Mouse (Mus musculus) forebrain, postnatal 0 days (tissue): ENCODE results near the gene Hemgn. TPM values are rescaled to one million over a fixed set of nuclear protein-coding genes. Genes with fewer than 3 reads are reported as not detected.

Experiments used
- ATAC-seq: fragments of 200-750 bp; cut with Nextera tagmentation; 2 replicates; pipeline ENCODE4 v1.8.0; 2017; ENCODE audit warnings: mild to moderate bottlenecking, moderate library complexity
- DNase-seq: peaks from one replicate; pipeline ENCODE4 v3.0.0-alpha.2; 2015
- H3K27ac ChIP-seq: fragments of 300-500 bp; sonication (generic); 2 replicates; pipeline ENCODE4 v1.5.1; 2014; ENCODE audit warnings: low read depth, mild to moderate bottlenecking, antibody characterized with exemption, low read length, moderate library complexity, mixed read lengths
- H3K27me3 ChIP-seq: fragments of 300-500 bp; sonication (generic); 2 replicates; pipeline ENCODE4 v1.6.1; 2014; ENCODE audit warnings: mild to moderate bottlenecking, low read length, mixed read lengths; ENCODE audit not compliant: insufficient read depth
- H3K36me3 ChIP-seq: fragments of 300-500 bp; sonication (generic); 2 replicates; pipeline ENCODE4 v1.6.1; 2014; ENCODE audit warnings: mild to moderate bottlenecking, moderate library complexity; ENCODE audit not compliant: insufficient read depth
- H3K4me1 ChIP-seq: fragments of 300-500 bp; sonication (generic); 2 replicates; pipeline ENCODE4 v1.6.1; 2014; ENCODE audit warnings: antibody characterized with exemption; ENCODE audit not compliant: insufficient read depth
- H3K4me2 ChIP-seq: fragments of 300-500 bp; sonication (generic); 2 replicates; pipeline ENCODE4 v1.6.1; 2014; ENCODE audit warnings: low read depth, mild to moderate bottlenecking, moderate library complexity
- H3K4me3 ChIP-seq: fragments of 300-500 bp; sonication (generic); 2 replicates; pipeline ENCODE4 v1.5.1; 2014; ENCODE audit warnings: low read depth, low read length, mixed read lengths
- H3K9ac ChIP-seq: fragments of 300-500 bp; sonication (generic); 2 replicates; pipeline ENCODE4 v1.6.1; 2014; ENCODE audit warnings: mild to moderate bottlenecking
- H3K9me3 ChIP-seq: fragments of 300-500 bp; sonication (generic); 2 replicates; pipeline ENCODE4 v1.6.1; 2016; ENCODE audit warnings: low read length
- CTCF ChIP-seq: sonication (generic); IDR thresholded peaks from 2 replicates; pipeline ENCODE4 v1.5.1; 2016; ENCODE audit warnings: antibody characterized with exemption, control low read depth, low read depth
- WGBS: fragments of 180-500 bp; shearing (Covaris S2); extraction: QIAGEN DNeasy Blood & Tissue Kit; methylation state at CpG from one replicate; pipeline ENCODE4 v1.1.7; 2014; 5-methylcytosine and 5-hydroxymethylcytosine counted together
- polyA plus RNA-seq: library from polyadenylated mRNA; unstranded; fragments of >200 nt; fragmentation: Nextera tagmentation; extraction: Ambion mirVana; gene quantifications from 2 replicates; pipeline ENCODE4 v1.2.1, GENCODE M21; 2015
- total RNA-seq: library from RNA; depleted of rRNA; stranded (reverse); fragments of >200 nt; gene quantifications from 2 replicates; pipeline ENCODE4 v1.2.3, GENCODE M21; 2014

The Hemgn gene
- total and polyA plus RNA-seq, 2 experiments from 2014 or later: not detected

- Histone ChIP-seq H3K27ac (no peak overlapping the region), H3K4me1 (no peaks in the 10 kb centered on the region), H3K4me3 (no peak overlapping the region), H3K36me3 (no peaks in the 10 kb centered on the region), H3K9me3 (no peaks in the 10 kb centered on the region), H3K9ac (no peak overlapping the region), H3K4me2 (no peak overlapping the region), H3K27me3 (no peaks in the 10 kb centered on the region)
- ATAC-seq: no peak
- 46% methylated on average over 9 of the region's 9 CpGs for WGBS
- no peak for TF ChIP-seq CTCF
- no peak for DNase-seq
These were observed 32.1 kb upstream of the Hemgn start for GRCm38 (mm10) chr4:46445237-46445945.

- H3K36me3 ChIP-seq: no peaks in the 10 kb centered on the region
- H3K9ac ChIP-seq: no peak overlapping the region
- no peak for TF ChIP-seq CTCF
- ATAC-seq: no peak
- H3K4me3 ChIP-seq: no peak overlapping the region
- H3K27me3 ChIP-seq: no peaks in the 10 kb centered on the region
- H3K9me3 ChIP-seq: no peaks in the 10 kb centered on the region
- DNase-seq: no peak
- WGBS: 84% methylated on average over 4 of the region's 4 CpGs
- H3K4me2 ChIP-seq: no peak overlapping the region
- no peak overlapping the region for H3K27ac ChIP-seq
- H3K4me1 ChIP-seq: no peaks in the 10 kb centered on the region
These were observed 29.2 kb upstream of the Hemgn start for GRCm38 (mm10) chr4:46442501-46442900.

GRCm38 (mm10) chr4:46432339-46433036 lies 19.2 kb upstream of the Hemgn start:
- 93% methylated on average over 12 of the region's 12 CpGs for WGBS
- no peak overlapping the region for H3K9ac ChIP-seq
- H3K4me3 ChIP-seq: no peak overlapping the region
- H3K27me3 ChIP-seq: no peaks in the 10 kb centered on the region
- 0 out of 2 replicates have a peak, but pooled peaks cover 4% of the 10 kb centered on the region for H3K4me1 ChIP-seq
- no peak overlapping the region for H3K27ac ChIP-seq
- no peak for TF ChIP-seq CTCF
- DNase-seq (no peak), ATAC-seq (no peak)
- no peaks in the 10 kb centered on the region for H3K9me3 ChIP-seq
- H3K36me3 ChIP-seq: no peaks in the 10 kb centered on the region
- no peak overlapping the region for H3K4me2 ChIP-seq

- WGBS: 15% methylated on average over 10 of the region's 10 CpGs
- Histone ChIP-seq H3K36me3 (no peaks in the 10 kb centered on the region), H3K27ac (peak overlapping the region; percentile 78), H3K9ac (peak overlapping the region; percentile 10; the same call in 1 of the 2 replicates), H3K27me3 (no peaks in the 10 kb centered on the region), H3K4me1 (0 out of 2 replicates have a peak, but pooled peaks cover 4% of the 10 kb centered on the region), H3K4me3 (no peak overlapping the region), H3K9me3 (no peaks in the 10 kb centered on the region), H3K4me2 (peak overlapping the region; percentile 9; the same call in 1 of the 2 replicates)
- TF ChIP-seq CTCF: peak; percentile 28; the same call in 1 of the 2 replicates
- DNase-seq (peak; percentile 71), ATAC-seq (peak; percentile 98)
These were observed 15.7 kb upstream of the Hemgn start for GRCm38 (mm10) chr4:46428903-46429499.

GRCm38 (mm10) chr4:46422625-46423024 lies 9.3 kb upstream of the Hemgn start:
- no peaks in the 10 kb centered on the region for H3K9me3 ChIP-seq
- no peak overlapping the region for H3K4me3 ChIP-seq
- no peak overlapping the region for H3K27ac ChIP-seq
- no peaks in the 10 kb centered on the region for H3K4me1 ChIP-seq
- ATAC-seq: no peak
- H3K4me2 ChIP-seq: no peak overlapping the region
- H3K36me3 ChIP-seq: no peaks in the 10 kb centered on the region
- no peak for DNase-seq
- H3K9ac ChIP-seq: no peak overlapping the region
- H3K27me3 ChIP-seq: no peaks in the 10 kb centered on the region
- TF ChIP-seq CTCF: no peak
- 84% methylated on average over 8 of the region's 8 CpGs for WGBS

- DNase-seq (no peak), ATAC-seq (no peak)
- Histone ChIP-seq H3K4me1 (no peaks in the 10 kb centered on the region), H3K4me2 (no peak overlapping the region), H3K9ac (no peak overlapping the region), H3K4me3 (no peak overlapping the region), H3K27ac (no peak overlapping the region), H3K9me3 (no peaks in the 10 kb centered on the region), H3K36me3 (no peaks in the 10 kb centered on the region), H3K27me3 (no peaks in the 10 kb centered on the region)
- 45% methylated on average over 9 of the region's 9 CpGs for WGBS
- no peak for TF ChIP-seq CTCF
These were observed 5.5 kb upstream of the Hemgn start for GRCm38 (mm10) chr4:46418851-46419250.

GRCm38 (mm10) chr4:46417491-46417890 lies 4.2 kb upstream of the Hemgn start:
- Histone ChIP-seq H3K27me3 (no peaks in the 10 kb centered on the region), H3K36me3 (no peaks in the 10 kb centered on the region), H3K4me1 (no peaks in the 10 kb centered on the region), H3K9me3 (no peaks in the 10 kb centered on the region), H3K4me2 (no peak overlapping the region), H3K4me3 (no peak overlapping the region), H3K9ac (no peak overlapping the region), H3K27ac (no peak overlapping the region)
- WGBS: 62% methylated on average over 3 of the region's 3 CpGs
- no peak for ATAC-seq
- peak; percentile 37 for TF ChIP-seq CTCF
- DNase-seq: no peak
